Mouse (Mus musculus) bone marrow, adult 2 months (tissue): ENCODE measurements around the gene Dnajb14. TPM values are rescaled to one million over a fixed set of nuclear protein-coding genes. Genes with fewer than 3 reads are reported as not detected.
"Not testable (repeated sequence)": the region's sequence is repeated elsewhere in the genome, so short reads cannot be mapped to it uniquely, and the experiment has no call there.

Experiments used
- H3K27ac ChIP-seq: fragments of 200-500 bp; 2 replicates; pipeline ENCODE4 v1.5.1; 2012; ENCODE audit warnings: low read depth, mild to moderate bottlenecking, control low read depth, inconsistent platforms, low read length; ENCODE audit not compliant: control insufficient read depth, poor library complexity, insufficient read depth
- H3K4me1 ChIP-seq: fragments of 200-500 bp; 2 replicates; pipeline ENCODE4 v1.6.1; 2011; ENCODE audit warnings: low read length; ENCODE audit not compliant: control insufficient read depth, insufficient read depth
- H3K4me3 ChIP-seq: fragments of 200-500 bp; replicated peaks from 2 replicates; pipeline ENCODE3; 2011; ENCODE audit warnings: mild to moderate bottlenecking, low read depth, low read length, control low read depth; ENCODE audit not compliant: control insufficient read depth
- CTCF ChIP-seq: fragments of 200-500 bp; IDR thresholded peaks from 2 replicates; pipeline ENCODE4 v1.5.1; 2011; ENCODE audit warnings: low read length, control low read depth; ENCODE audit not compliant: control insufficient read depth, insufficient read depth
- POLR2A ChIP-seq: fragments of 200-500 bp; IDR thresholded peaks from 2 replicates; pipeline ENCODE4 v1.6.1; 2011; ENCODE audit warnings: low read depth, mild to moderate bottlenecking, control low read depth, low read length, borderline replicate concordance; ENCODE audit not compliant: control insufficient read depth
- WGBS: fragments of 180-500 bp; shearing (Covaris S2); methylation state at CpG from one replicate; pipeline ENCODE4 v1.1.7; 2018; 5-methylcytosine and 5-hydroxymethylcytosine counted together
- polyA plus RNA-seq: library from polyadenylated mRNA; stranded (reverse); fragments of >200 nt; gene quantifications from 2 replicates; pipeline ENCODE4 v1.2.4, GENCODE M21; 2011; ENCODE audit warnings: low replicate concordance; ENCODE audit not compliant: missing spikeins, insufficient read depth, insufficient read length

Dnajb14 gene
- polyA plus RNA-seq, 1 experiment = 5.7 TPM

- Histone ChIP-seq H3K27ac (peak overlapping the region; percentile 43), H3K4me1 (peaks cover 27% of the 10 kb centered on the region), H3K4me3 (no peak overlapping the region)
- 64% methylated on average over 10 of the region's 10 CpGs for WGBS
- TF ChIP-seq CTCF = no peak
- TF ChIP-seq POLR2A = no peak
Measured at GRCm38 (mm10) chr3:137950191-137950885, 82.9 kb downstream of the Dnajb14 start.

- H3K4me1 ChIP-seq = peaks cover 24% of the 10 kb centered on the region
- not testable (repeated sequence) for H3K4me3 ChIP-seq, H3K27ac ChIP-seq
- 68% methylated on average over 3 of the region's 3 CpGs for WGBS
Measured at GRCm38 (mm10) chr3:137951302-137951701, 83.8 kb downstream of the Dnajb14 start.

DNA sequence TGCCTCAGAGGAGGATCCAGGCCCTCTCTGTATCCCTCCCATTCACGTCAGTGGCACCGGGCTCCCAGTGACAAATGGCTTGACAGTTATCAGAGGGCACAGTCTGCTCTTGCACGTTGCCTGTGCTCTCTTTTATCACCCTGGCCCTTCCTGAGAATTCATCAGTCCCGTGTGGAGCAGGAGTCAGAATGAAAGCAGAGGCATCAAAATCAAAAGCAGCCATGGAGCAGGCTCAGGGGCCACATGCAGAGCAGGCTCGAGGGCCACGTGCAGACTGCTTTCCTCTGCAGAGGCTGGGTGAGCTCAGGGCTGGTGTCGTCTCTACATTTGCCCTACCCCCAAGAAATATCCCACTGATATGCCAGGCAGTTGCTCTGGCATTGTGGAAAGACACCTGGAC, 84.3 kb downstream of the Dnajb14 start:
- Histone ChIP-seq H3K4me1 (peaks cover 24% of the 10 kb centered on the region), H3K4me3 (no peak overlapping the region), H3K27ac (peak overlapping the region; percentile 64)
- 27% methylated on average over 7 of the region's 7 CpGs for WGBS
- TF ChIP-seq POLR2A (no peak), CTCF (no peak)

DNA sequence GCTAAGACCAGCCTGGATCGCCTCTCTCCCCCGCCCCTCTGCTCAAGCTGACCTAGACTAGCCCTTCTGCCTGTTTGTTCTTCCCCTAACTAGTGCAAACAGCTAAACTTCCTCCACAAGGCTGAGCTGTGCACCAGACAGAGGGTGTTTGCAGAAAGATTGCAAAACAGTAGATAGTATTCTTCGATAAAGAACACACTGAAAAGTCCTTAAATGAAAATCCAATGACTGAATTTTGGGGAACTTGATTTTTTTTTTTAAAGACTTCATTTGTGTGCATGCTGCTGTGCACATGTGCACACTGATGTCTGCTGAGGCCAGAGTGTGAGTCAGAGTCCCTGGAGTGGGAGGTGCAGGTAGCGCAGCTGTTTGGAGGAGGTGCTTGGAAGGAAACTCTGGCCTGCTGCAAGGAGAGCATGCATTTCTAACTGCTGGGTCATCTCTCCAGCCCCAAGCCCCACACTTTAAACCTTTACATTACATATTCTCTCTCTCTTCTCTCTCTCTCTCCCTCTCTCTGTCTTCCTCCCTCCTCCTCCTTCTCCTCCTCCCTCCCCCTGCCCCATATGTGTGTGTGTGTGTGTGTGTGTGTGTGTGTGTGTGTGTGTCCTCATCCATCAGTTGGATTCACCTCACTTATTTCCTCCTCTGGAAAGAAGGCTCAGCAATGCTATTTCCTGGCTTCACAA, 84.9 kb downstream of the Dnajb14 start:
- 19% methylated on average over 4 of the region's 4 CpGs for WGBS

DNA sequence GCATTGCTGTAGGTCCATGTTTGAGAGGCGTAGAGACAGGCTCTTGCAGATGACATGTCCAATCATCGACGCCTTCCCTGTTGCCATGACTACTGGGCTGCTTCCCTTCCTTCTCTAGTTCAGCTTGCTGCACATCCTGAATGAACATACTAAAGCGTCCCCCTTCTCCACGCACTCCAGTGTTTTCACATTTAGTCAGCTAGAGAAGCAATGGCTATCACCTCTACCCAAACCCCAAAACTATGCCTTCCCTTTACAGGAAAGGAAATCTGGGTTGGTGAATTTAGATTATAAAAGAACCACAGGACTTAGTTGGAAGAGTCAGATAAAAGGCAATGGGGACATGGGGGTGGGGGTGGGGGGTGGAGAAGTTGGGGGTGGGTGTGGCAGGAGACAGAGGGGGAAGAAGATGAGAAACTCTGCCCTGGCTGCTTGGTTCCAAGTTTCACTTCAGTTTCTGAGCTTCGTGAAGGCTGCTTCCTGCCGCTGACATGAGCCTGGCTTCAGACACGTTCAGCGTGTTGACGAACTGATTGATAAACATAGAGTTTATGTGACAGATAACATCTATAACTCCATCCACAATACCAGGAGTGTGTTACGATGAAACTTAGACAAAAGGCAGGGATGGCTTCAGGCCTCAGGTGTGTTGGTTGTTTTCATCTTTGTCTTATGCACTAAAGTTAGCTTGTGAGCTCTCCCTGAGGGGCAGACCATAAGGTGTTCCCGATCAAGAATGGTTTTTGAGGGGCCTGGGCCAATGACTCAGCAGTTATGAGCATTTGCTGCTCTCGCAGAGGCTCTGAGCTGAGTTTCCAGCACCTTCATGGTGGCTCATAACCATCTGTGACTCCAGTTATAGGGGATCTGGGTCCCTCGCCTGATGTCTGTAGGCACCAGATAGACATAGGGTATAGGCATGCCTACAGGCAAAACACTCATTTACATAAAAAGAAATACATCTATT, 85.7 kb downstream of the Dnajb14 start:
- Histone ChIP-seq H3K4me3 (no peak overlapping the region), H3K27ac (peak overlapping the region; percentile 50), H3K4me1 (peaks cover 23% of the 10 kb centered on the region)
- 7% methylated on average over 14 of the region's 14 CpGs for WGBS
- TF ChIP-seq POLR2A (no peak), CTCF (no peak)

More for the DNA sequence above, 84.9 kb downstream of the Dnajb14 start:
- Histone ChIP-seq H3K4me1 (peaks cover 23% of the 10 kb centered on the region), H3K27ac (peak overlapping the region; percentile 64), H3K4me3 (no peak overlapping the region)
- TF ChIP-seq POLR2A (no peak), CTCF (no peak)

DNA sequence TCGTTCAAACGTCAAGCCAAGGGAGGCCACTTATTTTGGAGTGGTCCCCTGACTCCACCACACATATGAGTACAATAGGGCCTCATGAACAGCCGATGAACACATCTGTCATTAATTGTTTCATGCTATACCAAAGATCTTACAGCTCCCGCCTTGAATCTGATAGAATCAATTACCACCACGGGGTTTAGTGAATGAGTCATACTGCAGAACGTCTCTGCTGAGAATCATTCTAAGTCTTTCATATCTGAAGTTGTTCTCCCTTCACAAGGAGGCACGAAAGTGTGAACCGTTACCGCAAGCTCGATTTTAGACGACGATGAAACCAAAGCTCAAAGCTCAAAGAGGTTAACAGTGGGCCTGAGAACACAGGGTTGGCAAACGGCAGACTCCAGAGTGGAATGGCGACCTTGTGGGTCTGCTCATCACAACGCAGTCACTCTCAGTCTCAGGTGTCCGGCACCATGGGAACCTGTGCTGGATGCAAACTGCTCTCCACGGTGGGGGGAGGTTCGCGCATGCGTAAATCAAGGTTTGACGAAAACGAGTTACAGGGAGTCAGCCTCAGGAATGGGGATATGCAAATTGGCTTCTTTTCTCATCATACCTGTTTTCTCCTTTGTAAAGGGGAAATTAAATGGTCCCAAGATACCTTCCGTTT, 86.9 kb downstream of the Dnajb14 start:
- WGBS = 65% methylated on average over 23 of the region's 23 CpGs
- peak overlapping the region; percentile 34 for H3K27ac ChIP-seq
- TF ChIP-seq CTCF (no peak), POLR2A (no peak)
- H3K4me1 ChIP-seq = peaks cover 21% of the 10 kb centered on the region
- H3K4me3 ChIP-seq = no peak overlapping the region

DNA sequence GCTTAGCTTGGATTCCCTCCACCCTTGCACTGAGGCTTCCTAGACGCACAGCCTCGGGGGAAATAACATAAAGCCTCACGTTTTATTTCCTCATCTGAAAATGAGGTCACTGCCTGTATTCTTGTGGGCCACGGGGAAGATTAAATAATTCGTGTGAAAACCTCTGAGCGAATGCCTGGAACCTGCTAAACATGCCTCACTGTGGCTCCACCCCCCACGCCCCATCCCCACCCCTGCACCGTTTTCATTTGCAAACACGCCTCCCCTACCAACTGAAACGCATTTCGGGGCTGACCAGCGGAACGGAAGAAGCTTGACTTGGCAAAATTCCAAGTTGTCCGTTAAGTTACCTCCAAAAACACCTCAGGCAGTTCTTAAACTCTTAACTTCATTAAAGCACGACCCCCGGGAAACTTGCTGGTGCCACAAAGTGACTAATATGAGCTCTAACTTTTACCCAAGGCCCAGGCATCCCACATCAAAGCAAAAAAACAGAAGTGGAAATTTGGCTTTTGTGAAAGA, 88.1 kb downstream of the Dnajb14 start:
- TF ChIP-seq POLR2A (no peak), CTCF (no peak)
- H3K4me1 ChIP-seq = peaks cover 17% of the 10 kb centered on the region
- H3K4me3 ChIP-seq = no peak overlapping the region
- 2% methylated on average over 16 of the region's 16 CpGs for WGBS
- no peak overlapping the region for H3K27ac ChIP-seq

- Histone ChIP-seq H3K4me3 (no peak overlapping the region), H3K27ac (no peak overlapping the region), H3K4me1 (peaks cover 5% of the 10 kb centered on the region)
- TF ChIP-seq POLR2A = no peak
- TF ChIP-seq CTCF = no peak
- 42% methylated on average over 9 of the region's 9 CpGs for WGBS
Measured at GRCm38 (mm10) chr3:137957864-137958263, 90.4 kb downstream of the Dnajb14 start.
